ENCODE assay signal across 8 mouse cellular contexts in the genomic region with DNA sequence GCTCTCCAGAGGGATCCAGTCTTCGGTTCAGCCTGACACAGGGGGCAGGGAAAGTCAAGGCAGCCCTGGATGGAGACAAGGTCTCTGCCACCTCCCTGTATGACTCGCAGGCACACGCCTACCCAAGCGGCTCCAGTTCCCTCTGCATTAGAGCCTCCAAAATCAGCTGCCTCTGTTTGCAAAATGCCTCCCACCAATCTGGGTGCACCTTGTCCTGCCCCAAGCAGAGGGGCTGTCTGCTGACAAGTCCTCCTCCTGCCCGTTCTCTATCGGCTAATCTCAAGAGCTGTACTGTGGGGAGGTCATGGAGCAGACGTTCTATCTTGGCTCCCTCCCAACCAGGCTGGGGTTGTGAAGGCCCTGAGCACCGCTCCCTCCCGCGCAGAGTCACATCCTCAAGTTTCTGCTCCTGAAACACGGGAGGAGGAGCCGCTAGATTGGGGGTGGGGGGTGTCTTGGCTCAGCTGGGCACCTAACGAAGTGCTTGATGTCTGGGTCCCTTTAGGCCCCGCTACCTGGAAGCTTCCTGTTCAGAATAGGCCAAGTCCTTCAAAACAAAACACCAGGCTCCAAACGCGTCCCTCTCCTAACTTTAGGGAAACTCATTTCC. TPM values are rescaled to one million over a fixed set of nuclear protein-coding genes. Genes with fewer than 3 reads are reported as not detected.
DNase-seq lines count a peak whose midpoint lies in the region; ATAC-seq and TF ChIP-seq lines count a peak whose summit lies in the region.

No protein-coding gene starts in this region.

- H3K4me2 ChIP-seq in heart, embryonic 14.5 days (ENCODE audit: low read length), result peak overlapping the region; percentile 87
- peak overlapping the region; percentile 90 for H3K4me2 ChIP-seq in kidney, postnatal 0 days (ENCODE audit: low read length)

- H3K4me1 ChIP-seq in cortical plate, adult 2 months (ENCODE audit: control insufficient read depth, insufficient read depth, low read length), result peaks cover 6% of the 10 kb centered on the region
- peaks cover 2 to 21% of the 10 kb centered on the region in 2 experiments; a peak in 3 of 4 replicates for H3K4me1 ChIP-seq in heart, embryonic 14.5 days (ENCODE audit: control insufficient read depth in 2 of 2, insufficient read depth in 2 of 2, low read length in 2 of 2)
- H3K4me1 ChIP-seq in kidney, postnatal 0 days (replicated peaks; ENCODE audit: insufficient read depth, low read length), result peaks cover 18% of the 10 kb centered on the region

- H3K27me3 ChIP-seq in heart, embryonic 14.5 days (ENCODE audit: control insufficient read depth, insufficient read depth, low read length), result no peaks in the 10 kb centered on the region
- no peaks in the 10 kb centered on the region for H3K27me3 ChIP-seq in kidney, postnatal 0 days (ENCODE audit: insufficient read depth, low read length)

- H3K27ac ChIP-seq in cortical plate, adult 2 months (ENCODE audit: insufficient read depth, low read length), result peak overlapping the region; percentile 65; the same call in 1 of the 2 replicates
- peak overlapping the region; percentile 28 to 91 for H3K27ac ChIP-seq in heart, embryonic 14.5 days (replicated peaks in 1 of 2; ENCODE audit: control insufficient read depth in 1 of 2, insufficient read depth in 1 of 2, low read depth in 2 of 2, low read length in 2 of 2)
- H3K27ac ChIP-seq in kidney, postnatal 0 days, result peak overlapping the region; percentile 47

- TF ChIP-seq CTCF in cortical plate, adult 2 months (IDR thresholded peaks at IDR 0.05; ENCODE audit: extremely low read depth, insufficient read depth, low read length), result no peak
- no peak for TF ChIP-seq CTCF in kidney, postnatal 0 days (IDR thresholded peaks at IDR 0.05; ENCODE audit: low read depth)

- peaks cover 62% of the 10 kb centered on the region for H3K36me3 ChIP-seq in heart, embryonic 14.5 days (ENCODE audit: control insufficient read depth, insufficient read depth, low read length)
- peaks cover 18% of the 10 kb centered on the region; the same call in 1 of the 2 replicates for H3K36me3 ChIP-seq in kidney, postnatal 0 days (ENCODE audit: insufficient read depth, low read length)

- no peak for TF ChIP-seq POLR2A in cortical plate, adult 2 months (IDR thresholded peaks at IDR 0.05; ENCODE audit: extremely low read depth, insufficient read depth, low read length)

- peak overlapping the region; percentile 76 for H3K4me3 ChIP-seq in cortical plate, adult 2 months (ENCODE audit: insufficient read depth, low read length)
- H3K4me3 ChIP-seq in heart, embryonic 14.5 days (ENCODE audit: control insufficient read depth in 1 of 2, insufficient read depth in 1 of 2, low read depth in 1 of 2, low read length in 2 of 2), result peak overlapping the region; percentile 94 to 99
- peak overlapping the region; percentile 86 for H3K4me3 ChIP-seq in kidney, postnatal 0 days (replicated peaks; ENCODE audit: low read depth, low read length)

- ATAC-seq in frontal cortex, adult (ENCODE audit: low TSS enrichment), result peak; percentile 22
- peak; percentile 37; the same call in 1 of the 2 replicates for ATAC-seq in heart, embryonic 14.5 days (ENCODE audit: insufficient number of reproducible peaks, insufficient read depth, low FRiP score, low read depth)
- ATAC-seq in kidney, postnatal 0 days (replicated peaks; ENCODE audit: low FRiP score, low read depth), result no peak

- DNase-seq in frontal cortex, postnatal 14 days (ENCODE audit: low spot score in 2 of 2), result no peak
- peak; percentile 71 for DNase-seq in NIH3T3 (ENCODE audit: low read depth)
- peak; percentile 57 for DNase-seq in kidney, postnatal 0 days (ENCODE audit: low spot score)
- DNase-seq in lung, postnatal 14 days, result peak; percentile 40
- peak; percentile 54 to 75 for DNase-seq in spleen, postnatal 4 days (ENCODE audit: low spot score in 2 of 2)

- WGBS in heart, embryonic 14.5 days, result 2% methylated on average over 16 of the region's 16 CpGs
- WGBS in kidney, postnatal 0 days, result 4% methylated on average over 16 of the region's 16 CpGs

- H3K9me3 ChIP-seq in heart, embryonic 14.5 days (ENCODE audit: control insufficient read depth, low read length), result no peaks in the 10 kb centered on the region
- H3K9me3 ChIP-seq in kidney, postnatal 0 days (replicated peaks; ENCODE audit: low read length), result no peaks in the 10 kb centered on the region

- H3K9ac ChIP-seq in heart, embryonic 14.5 days (ENCODE audit: low read length), result peak overlapping the region; percentile 97
- H3K9ac ChIP-seq in kidney, postnatal 0 days (ENCODE audit: low read depth, low read length), result peak overlapping the region; percentile 75

RNA-seq across cellular contexts. Expression of a gene that starts 0.8 kb away (rescaled TPM):
- 68.2 and 76.8 TPM in 2 replicates for polyA plus RNA-seq in cortical plate, adult 2 months (2012; rRNA removed)
- 39.8 and 40.8 TPM in 2 replicates for polyA plus RNA-seq in heart, embryonic 14.5 days (2014; fragmentation: Nextera tagmentation; extraction: Ambion mirVana)
- polyA plus RNA-seq in kidney, postnatal 0 days (2015; fragmentation: Nextera tagmentation; extraction: Ambion mirVana), result 44.0 and 44.5 TPM in 2 replicates

RNA-seq across cellular contexts. Expression of a gene that starts 0.9 kb away (rescaled TPM):
- polyA plus RNA-seq in cortical plate, adult 2 months (2012; rRNA removed), result 43.5 and 43.6 TPM in 2 replicates
- 24.9 and 33.0 TPM in 2 replicates for polyA plus RNA-seq in heart, embryonic 14.5 days (2014; fragmentation: Nextera tagmentation; extraction: Ambion mirVana)
- polyA plus RNA-seq in kidney, postnatal 0 days (2015; fragmentation: Nextera tagmentation; extraction: Ambion mirVana), result 44.5 and 45.6 TPM in 2 replicates

RNA-seq across cellular contexts. Expression of a gene that starts 14.5 kb away (rescaled TPM):
- polyA plus RNA-seq in cortical plate, adult 2 months (2012; rRNA removed), result 0.93 and 1.2 TPM in 2 replicates
- polyA plus RNA-seq in heart, embryonic 14.5 days (2014; fragmentation: Nextera tagmentation; extraction: Ambion mirVana), result 2.6 TPM in 2 replicates
- 0.67 and 1.0 TPM in 2 replicates for polyA plus RNA-seq in kidney, postnatal 0 days (2015; fragmentation: Nextera tagmentation; extraction: Ambion mirVana)

RNA-seq across cellular contexts. Expression of a gene that starts 31.8 kb away (rescaled TPM):
- 36.6 and 42.7 TPM in 2 replicates for polyA plus RNA-seq in cortical plate, adult 2 months (2012; rRNA removed)
- polyA plus RNA-seq in heart, embryonic 14.5 days (2014; fragmentation: Nextera tagmentation; extraction: Ambion mirVana), result 14.4 and 17.9 TPM in 2 replicates
- 31.2 and 36.3 TPM in 2 replicates for polyA plus RNA-seq in kidney, postnatal 0 days (2015; fragmentation: Nextera tagmentation; extraction: Ambion mirVana)

RNA-seq across cellular contexts. Expression of a gene that starts 42.3 kb away (rescaled TPM):
- polyA plus RNA-seq in cortical plate, adult 2 months (2012; rRNA removed), result 19.3 and 19.8 TPM in 2 replicates
- 194 and 196 TPM in 2 replicates for polyA plus RNA-seq in heart, embryonic 14.5 days (2014; fragmentation: Nextera tagmentation; extraction: Ambion mirVana)
- polyA plus RNA-seq in kidney, postnatal 0 days (2015; fragmentation: Nextera tagmentation; extraction: Ambion mirVana), result 647 and 704 TPM in 2 replicates

Comparison
In these comparisons a context has a peak if more than half of its experiments do, and no peak if none do; other contexts are left out.
1. DNase-seq: peak in NIH3T3 (single experiment), kidney, postnatal 0 days (single experiment), lung, postnatal 14 days (single experiment) and spleen, postnatal 4 days (2 of 2); none in frontal cortex, postnatal 14 days (0 of 2).
2. Peak in every context shown above with its lines, with median percentiles within 50 percentile points of each other: H3K27ac ChIP-seq and H3K4me3 ChIP-seq.